In the genomic region with DNA sequence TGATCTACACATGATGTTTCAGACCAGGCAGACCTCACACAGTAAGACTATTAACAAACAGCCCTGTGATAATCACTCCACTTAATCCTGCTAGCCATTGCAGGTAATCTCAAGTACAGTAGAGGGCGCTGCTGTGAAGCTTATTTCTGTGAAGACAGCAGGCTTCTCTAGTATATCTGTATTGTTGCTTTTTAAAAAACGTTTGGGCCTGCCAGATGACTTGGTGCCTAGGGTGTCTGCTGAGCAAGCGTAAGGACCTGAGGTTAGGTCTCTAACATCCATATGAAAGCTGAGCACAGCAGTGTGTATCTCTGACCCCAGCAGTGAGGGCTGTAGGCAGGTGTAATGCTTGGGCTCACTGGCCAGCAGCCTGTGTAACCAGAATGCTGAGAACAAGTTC, we compare ENCODE assay signal across 9 mouse cellular contexts.
DNase-seq lines count a peak whose midpoint lies in the region; ATAC-seq and TF ChIP-seq lines count a peak whose summit lies in the region.
"Had no signal": no experiment of that assay in that cellular context is flagged by ENCODE, and none has a peak within 500 bp of the region (broad histone marks: within the 10 kb centered on the region; RNA-seq: fewer than 3 reads in every experiment).

No protein-coding gene starts in this region.

- H3K4me1 ChIP-seq in MEL (ENCODE audit: control insufficient read depth in 1 of 2, insufficient read depth in 2 of 2, low read length in 2 of 2): no peaks in the 10 kb centered on the region
- no peaks in the 10 kb centered on the region for H3K4me1 ChIP-seq in hindbrain, embryonic 14.5 days (replicated peaks; ENCODE audit: control insufficient read depth, insufficient read depth, low read length)
- H3K4me1 ChIP-seq in midbrain, embryonic 13.5 days (replicated peaks): no peaks in the 10 kb centered on the region
- H3K4me1 ChIP-seq: limb, embryonic 12.5 days had no signal

- no peak overlapping the region for H3K27ac ChIP-seq in MEL (ENCODE audit: control insufficient read depth, low read depth, low read length)
- no peak overlapping the region for H3K27ac ChIP-seq in hindbrain, embryonic 14.5 days
- H3K27ac ChIP-seq in midbrain, embryonic 13.5 days: no peak overlapping the region
- H3K27ac ChIP-seq: limb, embryonic 12.5 days had no signal

- no peak overlapping the region for H3K4me3 ChIP-seq in MEL (ENCODE audit: control insufficient read depth in 1 of 2, insufficient read depth in 1 of 2, low read depth in 2 of 2, low read length in 2 of 2)
- H3K4me3 ChIP-seq in hindbrain, embryonic 14.5 days (replicated peaks; ENCODE audit: low read length): no peak overlapping the region
- H3K4me3 ChIP-seq in midbrain, embryonic 13.5 days (replicated peaks): no peak overlapping the region
- H3K4me3 ChIP-seq: limb, embryonic 12.5 days had no signal

- no peaks in the 10 kb centered on the region for H3K27me3 ChIP-seq in MEL (ENCODE audit: control insufficient read depth in 1 of 2, insufficient read depth in 2 of 2, low read length in 2 of 2)
- H3K27me3 ChIP-seq in hindbrain, embryonic 14.5 days (ENCODE audit: control insufficient read depth, insufficient read depth, low read length): no peaks in the 10 kb centered on the region
- H3K27me3 ChIP-seq in midbrain, embryonic 13.5 days: no peaks in the 10 kb centered on the region
- H3K27me3 ChIP-seq: limb, embryonic 12.5 days had no signal

- peak overlapping the region; percentile 52 for H3K9ac ChIP-seq in MEL (ENCODE audit: control insufficient read depth, low read depth, low read length, poor library complexity, severe bottlenecking)
- H3K9ac ChIP-seq in hindbrain, embryonic 14.5 days: no peak overlapping the region
- H3K9ac ChIP-seq in midbrain, embryonic 13.5 days (replicated peaks): no peak overlapping the region
- H3K9ac ChIP-seq: limb, embryonic 12.5 days had no signal

- no peaks in the 10 kb centered on the region for H3K9me3 ChIP-seq in MEL (replicated peaks; ENCODE audit: insufficient read depth, low read length)
- H3K9me3 ChIP-seq in hindbrain, embryonic 14.5 days (ENCODE audit: control insufficient read depth, low read length): no peaks in the 10 kb centered on the region
- no peaks in the 10 kb centered on the region for H3K9me3 ChIP-seq in midbrain, embryonic 13.5 days
- H3K9me3 ChIP-seq: limb, embryonic 12.5 days had no signal

- peak; percentile 10 for DNase-seq in gastrocnemius, postnatal 10 days
- no peak for DNase-seq in gastrocnemius, adult 8-10 months (ENCODE audit: low spot score in 2 of 2)
- DNase-seq in MEL (ENCODE audit: low read depth, low spot score): peak; percentile 87
- peak; percentile 80 for DNase-seq in embryo, embryonic 10.5 days (ENCODE audit: low spot score)
- DNase-seq in hindbrain, embryonic 14.5 days (ENCODE audit: low spot score): peak; percentile 81
- DNase-seq in layer of hippocampus, postnatal 14 days (ENCODE audit: low spot score in 2 of 2): peak; percentile 49 to 68
- DNase-seq in spleen, adult 18-20 months: no peak

- no peaks in the 10 kb centered on the region for H3K79me2 ChIP-seq in MEL (ENCODE audit: control insufficient read depth, insufficient read depth, low read length, poor library complexity)

- TF ChIP-seq RAD21 in MEL (IDR thresholded peaks at IDR 0.05; ENCODE audit: low read depth, low read length): peak; percentile 78

- no peak overlapping the region for H3K4me2 ChIP-seq in hindbrain, embryonic 14.5 days (replicated peaks)
- H3K4me2 ChIP-seq in midbrain, embryonic 13.5 days (replicated peaks): no peak overlapping the region
- H3K4me2 ChIP-seq: limb, embryonic 12.5 days had no signal

- WGBS in hindbrain, embryonic 14.5 days: 15% methylated on average over 3 of the region's 3 CpGs
- WGBS in midbrain, embryonic 13.5 days: 19% methylated on average over 3 of the region's 3 CpGs

- TF ChIP-seq EP300 in MEL (IDR thresholded peaks at IDR 0.05; ENCODE audit: low read depth in 1 of 2, low read length in 2 of 2): no peak

- peak; percentile 51 to 89 (median 81) for TF ChIP-seq CTCF in MEL (IDR thresholded peaks at IDR 0.05 in 2 of 3, conservative IDR thresholded peaks at IDR 0.05 in 1 of 3; ENCODE audit: control insufficient read depth in 1 of 3, insufficient read depth in 1 of 3, low read depth in 2 of 3, low read length in 3 of 3, poor library complexity in 1 of 3, severe bottlenecking in 1 of 3)

- no peak for TF ChIP-seq POLR2A in MEL (IDR thresholded peaks at IDR 0.05; ENCODE audit: control insufficient read depth in 1 of 2, insufficient read depth in 1 of 2, low read depth in 1 of 2, low read length in 2 of 2, poor library complexity in 1 of 2)

- no peaks in the 10 kb centered on the region for H3K36me3 ChIP-seq in MEL (ENCODE audit: control insufficient read depth in 1 of 2, insufficient read depth in 2 of 2, low read length in 2 of 2)
- no peaks in the 10 kb centered on the region for H3K36me3 ChIP-seq in hindbrain, embryonic 14.5 days (replicated peaks; ENCODE audit: control insufficient read depth, insufficient read depth)
- H3K36me3 ChIP-seq in midbrain, embryonic 13.5 days: peaks cover 5% of the 10 kb centered on the region; the same call in 1 of the 2 replicates
- H3K36me3 ChIP-seq: limb, embryonic 12.5 days had no signal

- ATAC-seq in hindbrain, embryonic 14.5 days (ENCODE audit: low FRiP score): peak; percentile 46
- peak; percentile 43; the same call in 1 of the 2 replicates for ATAC-seq in midbrain, embryonic 13.5 days

TF ChIP-seq in MEL, 35 proteins besides CTCF, POLR2A, EP300 and RAD21:
- TF ChIP-seq ZNF384 (IDR thresholded peaks at IDR 0.05; ENCODE audit: low read depth, low read length): 0 out of 2 replicates have a peak, but pooled peaks have one; percentile 25
- peak; percentile 71 for TF ChIP-seq SMC3 (IDR thresholded peaks at IDR 0.05; ENCODE audit: low read depth, low read length)
- peak; percentile 62 for TF ChIP-seq ZC3H11A (IDR thresholded peaks at IDR 0.05; ENCODE audit: low read depth, low read length)
- TF ChIP-seq CHD1 (IDR thresholded peaks at IDR 0.05; ENCODE audit: low read depth, low read length): no peak
- TF ChIP-seq ELF1 (IDR thresholded peaks at IDR 0.05; ENCODE audit: low read depth, low read length): no peak
- TF ChIP-seq USF2 (IDR thresholded peaks at IDR 0.05; ENCODE audit: borderline replicate concordance in 1 of 2, insufficient read depth in 1 of 2, low read depth in 1 of 2, low read length in 2 of 2): no peak
- TF ChIP-seq E2F4 (IDR thresholded peaks at IDR 0.05; ENCODE audit: borderline replicate concordance, low read depth, low read length): no peak
- TF ChIP-seq POLR2AphosphoS5 (IDR thresholded peaks at IDR 0.05; ENCODE audit: borderline replicate concordance, low read depth, low read length): no peak
- no peak for TF ChIP-seq JUND (IDR thresholded peaks at IDR 0.05; ENCODE audit: low read depth, low read length)
- no peak for TF ChIP-seq MAFK (IDR thresholded peaks at IDR 0.05; ENCODE audit: borderline replicate concordance, low read depth, low read length)
- TF ChIP-seq GABPA (IDR thresholded peaks at IDR 0.05; ENCODE audit: low read depth, low read length): no peak
- TF ChIP-seq GATA1 (IDR thresholded peaks at IDR 0.05; ENCODE audit: low read depth, low read length): no peak
- TF ChIP-seq NELFE (IDR thresholded peaks at IDR 0.05; ENCODE audit: low read depth, low read length): no peak
- no peak for TF ChIP-seq ZKSCAN1 (IDR thresholded peaks at IDR 0.05; ENCODE audit: low read depth, low read length)
- no peak for TF ChIP-seq TCF12 (IDR thresholded peaks at IDR 0.05; ENCODE audit: low read depth, low read length)
- TF ChIP-seq HCFC1 (IDR thresholded peaks at IDR 0.05; ENCODE audit: low read depth, low read length): no peak
- no peak for TF ChIP-seq NRF1 (IDR thresholded peaks at IDR 0.05; ENCODE audit: insufficient read depth, low read depth, low read length, poor library complexity, severe bottlenecking)
TF ChIP-seq in MEL: peak in this region for 3.

Comparison
In these comparisons a context has a peak if more than half of its experiments do, and no peak if none do; other contexts are left out.
1. DNase-seq: peak in gastrocnemius, postnatal 10 days (single experiment), MEL (single experiment), embryo, embryonic 10.5 days (single experiment), hindbrain, embryonic 14.5 days (single experiment) and layer of hippocampus, postnatal 14 days (2 of 2); none in gastrocnemius, adult 8-10 months (0 of 2) and spleen, adult 18-20 months (0 of 2).